ENCODE assay signal across 19 mouse cellular contexts in the genomic region with DNA sequence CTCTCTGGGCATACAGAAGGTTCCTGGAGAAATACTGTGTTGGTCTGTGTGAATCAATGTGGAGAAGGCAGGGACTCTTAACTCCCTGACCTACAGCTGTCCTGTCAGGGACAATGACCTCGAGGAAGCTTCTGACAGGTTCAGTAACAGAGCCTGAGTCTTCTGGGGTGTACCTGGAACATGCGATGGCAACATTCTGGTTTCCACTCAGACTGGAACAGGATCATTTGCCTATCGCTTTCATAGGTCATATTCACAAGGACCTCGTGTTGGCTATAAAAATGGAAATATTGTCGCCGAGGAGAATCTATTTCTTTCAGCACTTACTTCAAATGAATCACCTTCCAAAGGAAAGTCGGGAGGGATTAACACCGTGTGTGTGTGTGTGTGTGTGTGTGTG. TPM values are rescaled to one million over a fixed set of nuclear protein-coding genes. Genes with fewer than 3 reads are reported as not detected.
DNase-seq lines count a peak whose midpoint lies in the region; ATAC-seq and TF ChIP-seq lines count a peak whose summit lies in the region.
"Had no signal": no experiment of that assay in that cellular context is flagged by ENCODE, and none has a peak within 500 bp of the region (broad histone marks: within the 10 kb centered on the region; RNA-seq: fewer than 3 reads in every experiment).

No protein-coding gene starts in this region.

- peaks cover 51% of the 10 kb centered on the region for H3K36me3 ChIP-seq in heart, embryonic 13.5 days
- peaks cover 15% of the 10 kb centered on the region for H3K36me3 ChIP-seq in heart, postnatal 0 days (replicated peaks; ENCODE audit: control insufficient read depth, insufficient read depth, low read length)
- H3K36me3 ChIP-seq: embryonic facial prominence, embryonic 12.5 days; forebrain, embryonic 15.5 days; hindbrain, embryonic 13.5 days had no signal

- peak overlapping the region; percentile 38 for H3K4me2 ChIP-seq in heart, embryonic 13.5 days
- peak overlapping the region; percentile 49 for H3K4me2 ChIP-seq in heart, postnatal 0 days (ENCODE audit: low read depth, low read length)
- H3K4me2 ChIP-seq: embryonic facial prominence, embryonic 12.5 days; forebrain, embryonic 15.5 days; hindbrain, embryonic 13.5 days had no signal

- no peak for TF ChIP-seq CTCF in heart, postnatal 0 days (IDR thresholded peaks at IDR 0.05; ENCODE audit: low read depth)

- ATAC-seq in heart, embryonic 13.5 days (ENCODE audit: extremely low read depth, insufficient number of reproducible peaks, low FRiP score, low TSS enrichment) = no peak
- ATAC-seq in heart, postnatal 0 days (ENCODE audit: insufficient read depth, low read depth) = no peak
- ATAC-seq: activated CD4-positive, CD25-positive, alpha-beta regulatory T cell, adult 4 months; forebrain, embryonic 15.5 days; hindbrain, postnatal 0 days; Patski had no signal

- H3K4me1 ChIP-seq in heart, embryonic 13.5 days = peaks cover 62% of the 10 kb centered on the region
- peaks cover 24% of the 10 kb centered on the region for H3K4me1 ChIP-seq in heart, postnatal 0 days (ENCODE audit: control insufficient read depth, insufficient read depth)
- H3K4me1 ChIP-seq: forebrain, embryonic 15.5 days; hindbrain, embryonic 13.5 days had no signal

- WGBS in heart, embryonic 13.5 days = 64% methylated on average over 8 of the region's 8 CpGs
- WGBS in heart, postnatal 0 days = 37% methylated on average over 8 of the region's 8 CpGs

- no peaks in the 10 kb centered on the region for H3K9me3 ChIP-seq in heart, embryonic 13.5 days
- H3K9me3 ChIP-seq in heart, postnatal 0 days (replicated peaks; ENCODE audit: control insufficient read depth, low read length) = no peaks in the 10 kb centered on the region
- H3K9me3 ChIP-seq: embryonic facial prominence, embryonic 12.5 days; forebrain, embryonic 15.5 days; hindbrain, embryonic 13.5 days had no signal

- no peak overlapping the region for H3K4me3 ChIP-seq in heart, embryonic 13.5 days
- peak overlapping the region; percentile 22 for H3K4me3 ChIP-seq in heart, postnatal 0 days (ENCODE audit: low read depth, low read length)
- H3K4me3 ChIP-seq: embryonic facial prominence, embryonic 12.5 days; forebrain, embryonic 15.5 days; hindbrain, embryonic 13.5 days had no signal

- TF ChIP-seq EP300 in heart, postnatal 0 days (IDR thresholded peaks at IDR 0.05; ENCODE audit: low read depth) = no peak

- H3K9ac ChIP-seq in heart, embryonic 13.5 days = peak overlapping the region; percentile 62
- no peak overlapping the region; the same call in 1 of the 2 replicates for H3K9ac ChIP-seq in heart, postnatal 0 days (replicated peaks; ENCODE audit: low read depth, low read length)
- H3K9ac ChIP-seq: embryonic facial prominence, embryonic 12.5 days; forebrain, embryonic 15.5 days; hindbrain, embryonic 13.5 days had no signal

- H3K27ac ChIP-seq in heart, embryonic 13.5 days (replicated peaks) = peak overlapping the region; percentile 30; the same call in 1 of the 2 replicates
- H3K27ac ChIP-seq in heart, postnatal 0 days (ENCODE audit: low read depth) = peak overlapping the region; percentile 34; the same call in 1 of the 2 replicates
- H3K27ac ChIP-seq: embryonic facial prominence, embryonic 12.5 days; forebrain, embryonic 15.5 days; hindbrain, embryonic 13.5 days; hindbrain, postnatal 0 days had no signal

- H3K27me3 ChIP-seq in heart, embryonic 13.5 days (replicated peaks) = no peaks in the 10 kb centered on the region
- H3K27me3 ChIP-seq in heart, postnatal 0 days (ENCODE audit: control insufficient read depth, insufficient read depth, low read length) = no peaks in the 10 kb centered on the region
- H3K27me3 ChIP-seq: CH12.LX; embryonic facial prominence, embryonic 12.5 days; forebrain, embryonic 15.5 days; hindbrain, embryonic 13.5 days; Patski had no signal

- DNase-seq in gastrocnemius, postnatal 25 days = peak; percentile 32
- DNase-seq in gastrocnemius, postnatal 36 days = no peak
- DNase-seq in heart, postnatal 14 days = no peak
- DNase-seq in heart, postnatal 0 days (ENCODE audit: low spot score) = no peak
- no peak for DNase-seq in heart, adult 18-20 months
- DNase-seq: adrenal gland, postnatal 14 days; cerebellum, adult 11-12 months; cerebellum, adult 9-10 months; cerebellum, postnatal 25 days; kidney, adult 11 months; kidney, adult 9 months had no signal

- intact Hi-C loops in gastrocnemius, postnatal 36 days (cut with DNase I) = no loop called here
- intact Hi-C loops in heart, postnatal 14 days (cut with DNase I) = no loop called here

RNA-seq across cellular contexts. Expression of a gene that starts 23.2 kb away (rescaled TPM):
- total RNA-seq in gastrocnemius, postnatal 25 days (2021) = 100 to 1,000 TPM; 404 to 431 TPM
- total RNA-seq in gastrocnemius, postnatal 36 days (2021) = 100 to 1,000 TPM; 295 to 502 TPM
- 728 and 793 TPM in 2 replicates for polyA plus RNA-seq in heart, embryonic 13.5 days (2015; fragmentation: Nextera tagmentation; extraction: Ambion mirVana)
- 100 to 1,000 TPM; 728 to 823 TPM for total RNA-seq in heart, postnatal 14 days (2021)
- total RNA-seq in heart, postnatal 0 days (2014; rRNA removed; ENCODE audit: low replicate concordance) = 429 and 487 TPM in 2 replicates
- polyA plus RNA-seq in heart, postnatal 0 days (2015; fragmentation: Nextera tagmentation; extraction: Ambion mirVana) = 773 and 817 TPM in 2 replicates
- 1,000 to 10,000 TPM in 1 of 2 experiments, 100 to 1,000 TPM in 1; 965 to 1,012 TPM for total RNA-seq in heart, adult 18-20 months (2021)

RNA-seq across cellular contexts. Expression of a gene that starts 23.5 kb away (rescaled TPM):
- total RNA-seq in gastrocnemius, postnatal 25 days (2021) = 1,000 to 10,000 TPM; 1,018 to 1,234 TPM
- total RNA-seq in gastrocnemius, postnatal 36 days (2021) = 1,000 to 10,000 TPM; 1,200 to 1,249 TPM
- polyA plus RNA-seq in heart, embryonic 13.5 days (2015; fragmentation: Nextera tagmentation; extraction: Ambion mirVana) = 156 and 169 TPM in 2 replicates
- total RNA-seq in heart, postnatal 14 days (2021) = 1,000 to 10,000 TPM; 1,141 to 1,154 TPM
- 392 and 459 TPM in 2 replicates for total RNA-seq in heart, postnatal 0 days (2014; rRNA removed; ENCODE audit: low replicate concordance)
- polyA plus RNA-seq in heart, postnatal 0 days (2015; fragmentation: Nextera tagmentation; extraction: Ambion mirVana) = 214 and 238 TPM in 2 replicates
- total RNA-seq in heart, adult 18-20 months (2021) = 1,000 to 10,000 TPM in 1 of 2 experiments, 100 to 1,000 TPM in 1; 977 to 1,053 TPM
